Mouse (Mus musculus) lung, postnatal 0 days (tissue): ENCODE measurements around the gene Kif13a. TPM values are rescaled to one million over a fixed set of nuclear protein-coding genes. Genes with fewer than 3 reads are reported as not detected.

Experiments used
- ATAC-seq: fragments of 200-750 bp; cut with Nextera tagmentation; 2 replicates; pipeline ENCODE4 v1.8.0; 2017; ENCODE audit warnings: moderate library complexity
- DNase-seq: peaks from one replicate; pipeline ENCODE4 v3.0.0-alpha.2; 2016; ENCODE audit warnings: low spot score
- H3K27ac ChIP-seq: fragments of 300-500 bp; sonication (generic); 2 replicates; pipeline ENCODE4 v1.5.1; 2014; ENCODE audit warnings: antibody characterized with exemption, mild to moderate bottlenecking, low read length, mixed read lengths
- H3K27me3 ChIP-seq: fragments of 300-500 bp; sonication (generic); replicated peaks from 2 replicates; pipeline ENCODE4 v1.6.1; 2014; ENCODE audit warnings: low read length, mixed read lengths; ENCODE audit not compliant: insufficient read depth
- H3K36me3 ChIP-seq: fragments of 300-500 bp; sonication (generic); 2 replicates; pipeline ENCODE4 v1.6.1; 2014; ENCODE audit warnings: low read length, mixed read lengths; ENCODE audit not compliant: insufficient read depth
- H3K4me1 ChIP-seq: fragments of 300-500 bp; sonication (generic); 2 replicates; pipeline ENCODE4 v1.6.1; 2014; ENCODE audit warnings: antibody characterized with exemption, low read depth, low read length, mixed read lengths; ENCODE audit not compliant: insufficient read depth
- H3K4me2 ChIP-seq: fragments of 300-500 bp; sonication (generic); replicated peaks from 2 replicates; pipeline ENCODE4 v1.6.1; 2014; ENCODE audit warnings: low read depth, mild to moderate bottlenecking, low read length, moderate library complexity, mixed read lengths
- H3K4me3 ChIP-seq: fragments of 300-500 bp; sonication (generic); 2 replicates; pipeline ENCODE4 v1.5.1; 2014; ENCODE audit warnings: low read depth, low read length
- H3K9ac ChIP-seq: fragments of 300-500 bp; sonication (generic); replicated peaks from 2 replicates; pipeline ENCODE4 v1.6.1; 2014; ENCODE audit warnings: low read depth, mild to moderate bottlenecking
- H3K9me3 ChIP-seq: fragments of 300-500 bp; sonication (generic); 2 replicates; pipeline ENCODE4 v1.6.1; 2016; ENCODE audit warnings: low read length, mixed read lengths
- CTCF ChIP-seq: IDR thresholded peaks from 2 replicates; pipeline ENCODE4 v1.5.1; 2016; ENCODE audit warnings: antibody characterized with exemption, mild to moderate bottlenecking
- EP300 ChIP-seq: IDR thresholded peaks from 2 replicates; pipeline ENCODE4 v1.6.1; 2016; ENCODE audit warnings: antibody characterized with exemption, mild to moderate bottlenecking, control low read depth
- WGBS: fragments of 180-500 bp; shearing (Covaris S2); extraction: QIAGEN DNeasy Blood & Tissue Kit; methylation state at CpG from one replicate; pipeline ENCODE4 v1.1.7; 2014; 5-methylcytosine and 5-hydroxymethylcytosine counted together
- polyA plus RNA-seq: library from polyadenylated mRNA; unstranded; fragments of >200 nt; fragmentation: Nextera tagmentation; extraction: Ambion mirVana; gene quantifications from 2 replicates; pipeline ENCODE4 v1.2.1, GENCODE M21; 2015

Kif13a gene
- polyA plus RNA-seq, 1 experiment from 2014 or later = 30.5 TPM

DNA sequence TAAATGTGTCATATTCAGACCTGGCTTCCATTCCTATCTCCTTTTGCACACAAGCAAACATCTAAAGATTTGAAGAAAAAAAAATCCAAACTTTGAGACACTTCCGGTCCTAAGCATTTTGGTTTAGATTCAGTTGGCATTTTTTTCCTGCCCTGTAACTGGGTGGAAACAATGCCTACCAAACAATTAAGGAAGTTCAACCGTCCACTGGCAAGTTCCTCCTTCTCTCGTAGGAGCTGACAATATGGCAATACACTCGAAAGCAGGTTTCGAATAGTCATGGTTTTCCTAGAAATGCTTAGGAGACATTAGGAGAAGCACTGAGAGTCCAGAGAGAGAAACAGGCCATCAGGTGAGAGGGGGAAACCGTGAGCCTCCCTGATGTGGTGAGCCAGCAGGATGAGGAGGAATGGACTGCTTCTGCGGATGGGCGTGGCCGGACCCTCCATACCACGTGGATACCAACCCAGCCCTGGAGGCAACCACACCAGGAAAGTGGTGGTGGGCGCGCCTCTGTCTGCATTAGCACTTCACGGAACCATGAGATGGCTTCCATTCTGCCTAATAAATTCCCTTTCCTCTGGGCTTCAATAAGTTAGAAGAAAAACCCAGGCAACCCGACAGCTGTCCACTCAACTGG is 24.6 kb downstream of the Kif13a start:
- Histone ChIP-seq H3K4me3 (no peak overlapping the region), H3K27me3 (no peaks in the 10 kb centered on the region), H3K27ac (no peak overlapping the region), H3K4me1 (0 out of 2 replicates have a peak, but pooled peaks cover 3% of the 10 kb centered on the region), H3K4me2 (no peak overlapping the region), H3K9ac (no peak overlapping the region), H3K9me3 (no peaks in the 10 kb centered on the region), H3K36me3 (no peaks in the 10 kb centered on the region)
- DNase-seq (no peak), ATAC-seq (no peak)
- WGBS = 77% methylated on average over 14 of the region's 14 CpGs
- TF ChIP-seq CTCF (no peak), EP300 (no peak)

DNA sequence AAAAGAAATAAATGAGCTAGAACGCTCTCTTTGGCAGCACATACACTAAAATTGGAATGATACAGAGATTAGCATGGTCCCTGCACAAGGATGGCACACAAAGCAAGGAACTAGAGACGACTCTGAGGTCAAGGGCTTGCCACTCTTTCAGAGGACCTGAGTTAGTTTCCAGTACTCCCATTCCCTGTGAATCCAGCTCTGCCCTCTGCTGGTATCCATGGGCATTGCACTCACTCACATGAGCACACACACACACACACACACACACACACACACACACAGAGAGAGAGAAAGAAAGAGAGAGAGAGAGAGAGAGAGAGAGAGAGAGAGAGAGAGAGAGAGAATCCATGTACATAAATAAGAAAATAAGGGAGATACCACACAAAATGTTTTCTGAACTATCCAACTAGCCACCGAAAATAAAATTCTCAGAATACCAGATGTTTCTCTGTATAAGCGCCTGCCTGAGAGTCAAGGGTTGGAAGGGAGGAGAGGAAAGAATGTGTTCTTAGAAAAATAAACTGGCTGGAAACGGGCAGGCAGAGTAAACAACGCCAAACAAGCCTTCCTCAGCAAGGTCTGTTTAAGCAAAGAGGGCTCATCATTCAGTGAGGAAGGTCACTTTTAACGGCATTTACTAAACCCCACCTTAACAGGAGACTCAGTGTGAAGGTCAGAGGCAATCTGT is 27.0 kb downstream of the Kif13a start:
- no peaks in the 10 kb centered on the region for H3K9me3 ChIP-seq
- H3K27me3 ChIP-seq = no peaks in the 10 kb centered on the region
- no peak overlapping the region for H3K9ac ChIP-seq
- no peak overlapping the region for H3K4me2 ChIP-seq
- no peak overlapping the region for H3K4me3 ChIP-seq
- H3K27ac ChIP-seq = peak overlapping the region; percentile 63
- peak; percentile 71 for TF ChIP-seq EP300
- TF ChIP-seq CTCF = peak; percentile 66
- peak; percentile 84 for DNase-seq
- H3K36me3 ChIP-seq = no peaks in the 10 kb centered on the region
- 56% methylated on average over 7 of the region's 7 CpGs for WGBS
- no peaks in the 10 kb centered on the region for H3K4me1 ChIP-seq
- peak; percentile 76 for ATAC-seq

DNA sequence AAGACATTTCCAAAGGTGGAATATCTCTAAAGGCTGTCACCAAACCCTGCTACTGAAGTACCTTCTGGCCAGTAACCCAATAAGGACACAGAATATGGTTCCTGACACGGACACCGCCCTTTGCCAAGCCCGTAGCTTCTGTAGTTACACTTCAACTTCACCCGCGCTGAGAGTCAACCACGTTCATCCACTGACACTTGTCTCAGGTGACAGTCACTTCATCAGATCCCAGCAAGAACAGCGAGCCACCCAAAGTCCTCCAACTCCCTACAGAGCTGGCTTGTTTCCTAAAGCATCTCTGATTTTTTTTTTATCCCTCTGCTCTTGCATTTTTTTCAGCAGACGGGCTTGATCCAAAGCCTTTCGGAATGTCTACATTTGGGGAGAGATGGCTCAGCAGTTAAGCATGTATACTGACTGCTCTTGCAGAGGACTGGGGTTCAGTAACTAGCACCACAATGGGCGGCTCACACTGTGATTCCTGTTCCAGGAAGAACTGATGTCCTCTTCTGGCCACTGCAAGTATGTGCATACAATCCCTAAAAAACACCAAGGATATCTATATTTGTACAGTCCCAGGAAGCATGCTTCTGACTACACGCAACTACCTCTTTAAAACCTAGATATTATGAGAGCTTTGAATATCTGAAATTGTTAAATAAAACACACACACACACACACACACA is 28.7 kb downstream of the Kif13a start:
- no peaks in the 10 kb centered on the region for H3K9me3 ChIP-seq
- no peak for TF ChIP-seq EP300
- no peak for TF ChIP-seq CTCF
- no peak overlapping the region for H3K4me3 ChIP-seq
- H3K27me3 ChIP-seq = no peaks in the 10 kb centered on the region
- no peak for ATAC-seq
- no peak overlapping the region for H3K9ac ChIP-seq
- 77% methylated on average over 11 of the region's 11 CpGs for WGBS
- no peak for DNase-seq
- H3K36me3 ChIP-seq = no peaks in the 10 kb centered on the region
- H3K27ac ChIP-seq = no peak overlapping the region
- no peak overlapping the region for H3K4me2 ChIP-seq
- no peaks in the 10 kb centered on the region for H3K4me1 ChIP-seq

DNA sequence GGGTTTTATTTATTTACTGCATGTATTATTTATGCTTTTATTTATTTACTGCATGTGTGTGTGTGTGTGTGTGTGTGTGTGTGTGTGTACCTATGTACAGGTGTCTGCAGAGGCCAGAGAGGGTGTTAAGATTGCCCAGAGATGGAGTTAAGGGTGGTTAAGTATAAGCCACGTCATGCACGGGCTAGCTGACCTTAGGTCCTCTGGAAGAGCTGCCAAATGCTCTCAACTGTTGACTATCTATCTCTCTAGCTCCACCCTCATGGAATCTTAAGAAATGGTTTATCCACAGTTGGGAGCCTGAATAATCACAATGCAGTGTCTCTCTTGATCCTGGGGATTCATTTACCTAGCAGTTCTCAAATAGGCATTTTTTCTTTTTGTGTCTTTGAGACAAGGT is 30.8 kb downstream of the Kif13a start:
- no peak overlapping the region for H3K27ac ChIP-seq
- no peak for ATAC-seq
- no peaks in the 10 kb centered on the region for H3K36me3 ChIP-seq
- TF ChIP-seq CTCF = no peak
- TF ChIP-seq EP300 = no peak
- no peak overlapping the region for H3K9ac ChIP-seq
- WGBS = 34% methylated on average over 2 of the region's 2 CpGs
- H3K4me2 ChIP-seq = no peak overlapping the region
- no peaks in the 10 kb centered on the region for H3K4me1 ChIP-seq
- H3K4me3 ChIP-seq = no peak overlapping the region
- no peaks in the 10 kb centered on the region for H3K9me3 ChIP-seq
- no peak for DNase-seq
- no peaks in the 10 kb centered on the region for H3K27me3 ChIP-seq

DNA sequence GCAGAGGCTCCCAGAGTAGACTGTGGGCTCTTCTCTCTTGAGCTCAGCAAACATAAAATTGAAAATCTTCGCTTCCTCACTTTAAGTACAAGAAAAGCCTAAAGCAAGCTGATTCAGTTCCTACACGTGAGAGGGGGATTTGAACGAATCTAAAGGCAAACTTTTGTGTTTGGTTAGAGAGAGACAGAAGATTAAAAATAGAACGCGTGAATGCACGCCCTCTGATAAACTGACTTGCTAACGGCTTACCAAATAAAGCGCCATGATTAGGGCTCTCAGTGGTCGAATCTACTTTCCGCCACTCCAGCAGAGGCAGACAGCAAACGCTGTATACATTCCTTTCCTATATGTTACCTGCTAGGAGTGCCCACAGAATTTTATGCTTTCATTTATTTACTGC is 31.3 kb downstream of the Kif13a start:
- Histone ChIP-seq H3K36me3 (no peaks in the 10 kb centered on the region), H3K27ac (no peak overlapping the region), H3K9me3 (no peaks in the 10 kb centered on the region), H3K4me1 (no peaks in the 10 kb centered on the region), H3K9ac (no peak overlapping the region), H3K4me3 (no peak overlapping the region), H3K27me3 (no peaks in the 10 kb centered on the region), H3K4me2 (no peak overlapping the region)
- TF ChIP-seq CTCF = no peak
- TF ChIP-seq EP300 = no peak
- DNase-seq = no peak
- 59% methylated on average over 11 of the region's 11 CpGs for WGBS
- no peak for ATAC-seq

DNA sequence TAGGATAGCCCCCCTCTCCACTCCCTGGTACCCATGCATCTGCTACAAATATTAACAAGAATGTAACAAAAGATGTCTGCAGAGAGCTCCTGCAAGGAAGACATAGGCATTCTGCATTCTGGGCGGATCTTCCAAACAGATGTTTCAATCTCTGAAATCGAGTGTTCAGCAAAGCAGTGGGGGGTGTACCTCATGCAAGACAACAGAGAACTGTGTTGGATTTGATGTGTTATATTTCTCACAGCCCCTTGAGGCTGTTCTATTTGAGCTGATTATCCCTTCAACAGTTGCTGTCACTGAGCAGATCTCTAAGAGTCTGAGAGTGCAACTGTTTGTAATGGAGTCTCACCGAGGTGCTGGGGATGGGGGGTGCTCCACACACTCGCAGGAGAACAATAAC is 37.3 kb downstream of the Kif13a start:
- Histone ChIP-seq H3K4me1 (peaks cover 11% of the 10 kb centered on the region), H3K4me3 (no peak overlapping the region), H3K4me2 (no peak overlapping the region), H3K27ac (no peak overlapping the region), H3K9ac (no peak overlapping the region), H3K36me3 (no peaks in the 10 kb centered on the region), H3K27me3 (no peaks in the 10 kb centered on the region), H3K9me3 (no peaks in the 10 kb centered on the region)
- TF ChIP-seq CTCF (no peak), EP300 (no peak)
- DNase-seq (no peak), ATAC-seq (no peak)
- WGBS = 52% methylated on average over 4 of the region's 4 CpGs
